Mouse (Mus musculus) C2C12 (cell line): ENCODE data around the gene Paqr4.

Experiments used
- CEBPB ChIP-seq: IDR thresholded peaks from one replicate; pipeline ENCODE4 v1.6.1; 2011; ENCODE audit warnings: low read depth, mild to moderate bottlenecking, control low read depth, moderate library complexity
- CTCF ChIP-seq: IDR thresholded peaks from one replicate; pipeline ENCODE4 v1.5.1; 2011; ENCODE audit not compliant: control insufficient read depth, insufficient read depth, insufficient read length
- MAX ChIP-seq: IDR thresholded peaks from one replicate; pipeline ENCODE4 v1.6.1; 2011; ENCODE audit warnings: mild to moderate bottlenecking, control low read depth
- MYOD1 ChIP-seq: IDR thresholded peaks from one replicate; pipeline ENCODE4 v1.6.1; 2011; ENCODE audit warnings: low read depth; ENCODE audit not compliant: control insufficient read depth, insufficient read length

DNA sequence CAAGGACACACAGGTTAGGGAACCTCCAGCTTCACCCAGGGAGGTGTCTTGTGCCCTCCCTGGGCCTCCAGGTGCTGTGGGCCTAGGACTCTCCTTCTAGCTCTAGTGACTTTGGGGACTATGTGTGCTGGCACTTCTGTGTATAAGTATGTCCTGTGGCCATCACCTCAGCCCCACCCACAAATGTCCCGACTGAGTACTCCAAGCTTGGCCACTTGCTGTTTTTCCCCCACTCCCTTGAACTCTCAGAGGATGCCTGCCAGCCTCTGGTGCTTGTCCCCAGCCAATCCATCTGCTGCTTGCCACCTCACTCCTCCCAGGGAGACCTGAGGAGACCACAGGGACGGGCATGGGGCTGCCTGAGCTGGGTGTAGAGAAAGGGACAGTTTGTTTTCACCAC is 37.8 kb upstream of the Paqr4 start:
- TF ChIP-seq CEBPB (no peak), CTCF (no peak), MAX (no peak), MYOD1 (no peak)
